In genomic region chr15:90223969-90224750, GRCm38 (mm10) we compare ENCODE assay signal across 8 mouse cellular contexts. TPM values are rescaled to one million over a fixed set of nuclear protein-coding genes. Genes with fewer than 3 reads are reported as not detected.
A peak's percentile ranks its signal among the peaks of the same experiment; 100 is the strongest.
DNase-seq lines count a peak whose midpoint lies in the region; ATAC-seq and TF ChIP-seq lines count a peak whose summit lies in the region.

Alg10b (plus strand) TSS chr15:90224311.

- H3K27ac ChIP-seq in cortical plate, adult 2 months (ENCODE audit: insufficient read depth, low read length) = peak within 1 kb of the TSS; percentile 85

- ATAC-seq in activated CD4-positive, CD25-positive, alpha-beta regulatory T cell, adult 4 months = peak; percentile 97
- peak; percentile 95 for ATAC-seq in megakaryocyte progenitor cell, adult 5-6 weeks (replicated peaks; ENCODE audit: poor library complexity)

- DNase-seq in gastrocnemius, adult 8-10 months (ENCODE audit: low spot score in 2 of 2) = peak; percentile 40 to 59
- peak; percentile 95 for DNase-seq in induced T-regulatory cell, adult 2 months (ENCODE audit: low read depth)
- peak; percentile 28 to 69 for DNase-seq in left cerebral cortex, adult 9 months (ENCODE audit: low spot score in 2 of 2)
- DNase-seq in right cerebral cortex, postnatal 14 days = peak; percentile 84
- DNase-seq in urinary bladder, postnatal 36 days (ENCODE audit: low spot score in 2 of 2) = peak; percentile 61 to 77

- H3K4me1 ChIP-seq in cortical plate, adult 2 months (ENCODE audit: control insufficient read depth, insufficient read depth, low read length) = peaks cover 1% of the 10 kb centered on the region; the same call in 1 of the 2 replicates

- no peak for TF ChIP-seq CTCF in cortical plate, adult 2 months (IDR thresholded peaks at IDR 0.05; ENCODE audit: extremely low read depth, insufficient read depth, low read length)

- peak; percentile 86 for TF ChIP-seq POLR2A in cortical plate, adult 2 months (IDR thresholded peaks at IDR 0.05; ENCODE audit: extremely low read depth, insufficient read depth, low read length)

- H3K4me3 ChIP-seq in cortical plate, adult 2 months (ENCODE audit: insufficient read depth, low read length) = peak within 1 kb of the TSS; percentile 99

RNA-seq across cellular contexts. Expression of gene Alg10b, which starts in this region (rescaled TPM):
- polyA plus RNA-seq in activated CD4-positive, CD25-positive, alpha-beta regulatory T cell, adult 4 months (2017; shearing (Covaris generic)) = 10 to 100 TPM; 10.4 to 10.8 TPM
- 16.2 and 16.8 TPM in 2 replicates for polyA plus RNA-seq in cortical plate, adult 2 months (2012; rRNA removed)
- 10 to 100 TPM; 14.3 to 17.5 (median 17.0) TPM for total RNA-seq in gastrocnemius, adult 8-10 months (2022)
- total RNA-seq in megakaryocyte progenitor cell, adult 5-6 weeks (2015) = 44.6 and 46.1 TPM in 2 replicates
- 29.9 and 38.9 TPM in 2 replicates for total RNA-seq in megakaryocyte progenitor cell, adult 5-6 weeks (2017)

Comparison
In these comparisons a context has a peak if more than half of its experiments do, and no peak if none do; other contexts are left out.
1. Peak in every context shown above with its lines: DNase-seq, ATAC-seq, H3K4me3 ChIP-seq and H3K27ac ChIP-seq.